Mouse (Mus musculus): ENCODE measurements around the gene Lrrc58.

The Lrrc58 gene

GRCm38 (mm10) chr16:37869470-37870231 lies 1.5 kb downstream of the Lrrc58 start:
- DNase-seq (ENCODE audit: low spot score) = no peak

- DNase-seq (ENCODE audit: low spot score) = no peak
Measured at GRCm38 (mm10) chr16:37871112-37871715, 3.0 kb downstream of the Lrrc58 start.

GRCm38 (mm10) chr16:37874501-37875235 lies 6.5 kb downstream of the Lrrc58 start:
- DNase-seq (ENCODE audit: low spot score) = no peak

GRCm38 (mm10) chr16:37877406-37877805 lies 9.2 kb downstream of the Lrrc58 start:
- no peak for DNase-seq (ENCODE audit: low spot score)

GRCm38 (mm10) chr16:37878951-37879505 lies 10.8 kb downstream of the Lrrc58 start:
- DNase-seq (ENCODE audit: low spot score) = no peak

- no peak for DNase-seq (ENCODE audit: low spot score)
Measured at GRCm38 (mm10) chr16:37879750-37880419, 11.7 kb downstream of the Lrrc58 start.

- no peak for DNase-seq (ENCODE audit: low spot score)
Measured at GRCm38 (mm10) chr16:37881168-37881567, 13.0 kb downstream of the Lrrc58 start.

- DNase-seq (ENCODE audit: low spot score) = no peak
Measured at GRCm38 (mm10) chr16:37888986-37889385, 20.8 kb downstream of the Lrrc58 start.

- peak; percentile 35 for DNase-seq (ENCODE audit: low spot score)
Measured at GRCm38 (mm10) chr16:37892667-37893066, 24.5 kb downstream of the Lrrc58 start.

- DNase-seq (ENCODE audit: low spot score) = no peak
Measured at GRCm38 (mm10) chr16:37893381-37893780, 25.2 kb downstream of the Lrrc58 start.

GRCm38 (mm10) chr16:37893942-37894341 lies 25.8 kb downstream of the Lrrc58 start:
- DNase-seq (ENCODE audit: low spot score) = no peak

GRCm38 (mm10) chr16:37898790-37899189 lies 30.6 kb downstream of the Lrrc58 start:
- no peak for DNase-seq (ENCODE audit: low spot score)

- DNase-seq (ENCODE audit: low spot score) = peak; percentile 46
Measured at GRCm38 (mm10) chr16:37899357-37899756, 31.2 kb downstream of the Lrrc58 start.

- no peak for DNase-seq (ENCODE audit: low spot score)
Measured at GRCm38 (mm10) chr16:37901318-37901717, 33.1 kb downstream of the Lrrc58 start.

- no peak for DNase-seq (ENCODE audit: low spot score)
Measured at GRCm38 (mm10) chr16:37906456-37906855, 38.3 kb downstream of the Lrrc58 start.

GRCm38 (mm10) chr16:37911086-37911485 lies 42.9 kb downstream of the Lrrc58 start:
- DNase-seq (ENCODE audit: low spot score) = no peak

GRCm38 (mm10) chr16:37916138-37916817 lies 48.1 kb downstream of the Lrrc58 start, which contains the start of gene Gpr156:
Gene Gpr156 (plus strand): TSS chr16:37916496.
- peak; percentile 75 for DNase-seq (ENCODE audit: low spot score)

- no peak for DNase-seq (ENCODE audit: low spot score)
Measured at GRCm38 (mm10) chr16:37916818-37917201, 48.6 kb downstream of the Lrrc58 start.

GRCm38 (mm10) chr16:37919000-37919399 lies 50.8 kb downstream of the Lrrc58 start:
- no peak for DNase-seq (ENCODE audit: low spot score)

GRCm38 (mm10) chr16:37920842-37921409 lies 52.7 kb downstream of the Lrrc58 start:
- no peak for DNase-seq (ENCODE audit: low spot score)

- DNase-seq (ENCODE audit: low spot score) = peak; percentile 42
Measured at GRCm38 (mm10) chr16:37926087-37926486, 57.9 kb downstream of the Lrrc58 start.

Data from embryo, embryonic 10.5 days (tissue).